Mouse (Mus musculus) right cerebral cortex, postnatal 14 days (tissue): ENCODE measurements around the gene Kdm4d.
"Not testable (repeated sequence)": the region's sequence is repeated elsewhere in the genome, so short reads cannot be mapped to it uniquely, and the experiment has no call there.

ENCODE experiments used
- DNase-seq: peaks from one replicate; pipeline ENCODE4 v3.0.0; 2022

Gene Kdm4d

DNA sequence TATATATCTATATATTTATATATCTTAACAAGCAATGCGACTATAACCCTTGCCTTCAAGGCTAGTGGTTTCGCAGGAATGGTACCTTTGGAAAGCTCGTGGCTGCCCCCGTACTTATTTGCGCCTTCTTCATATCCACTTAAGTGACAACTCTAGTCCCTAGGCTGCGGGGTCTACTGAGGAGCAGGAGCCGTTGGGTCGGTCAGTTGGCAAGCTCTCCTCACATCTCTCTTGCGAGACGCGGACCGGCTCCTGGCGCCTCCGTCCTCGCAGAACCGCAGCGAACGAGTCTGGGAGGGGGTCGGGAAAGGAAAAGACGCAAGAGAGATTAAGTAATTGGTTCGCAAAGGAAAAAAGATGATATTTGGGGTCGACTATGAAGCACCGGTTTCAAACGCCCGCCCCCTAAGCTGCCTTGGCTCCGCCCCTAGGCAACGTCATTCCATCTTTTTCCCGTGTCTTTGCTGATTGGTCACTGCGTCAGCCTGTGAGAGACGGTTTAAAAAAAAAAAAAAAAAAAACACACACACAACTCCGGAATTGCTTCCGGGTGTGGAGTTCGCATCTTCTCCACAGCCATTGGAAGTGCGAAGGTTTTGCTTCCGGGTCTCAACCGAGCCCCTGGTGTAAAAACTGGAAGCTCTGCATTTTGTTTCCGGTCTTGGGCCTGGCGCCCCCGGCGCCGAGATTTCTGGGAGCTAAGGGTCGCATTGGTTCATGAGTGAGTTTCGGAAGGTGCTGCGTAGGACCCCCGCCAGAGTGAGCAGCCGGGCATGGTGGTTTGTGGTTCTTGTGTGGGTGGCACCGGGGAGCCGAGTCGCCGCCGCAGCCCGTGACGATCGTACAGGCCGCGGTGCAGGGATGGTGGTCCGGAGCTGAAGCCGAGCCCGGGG, at the start of gene Kdm4d, which contains the start of gene Cwc15:
Gene Kdm4d (minus strand): TSS at position 460 of the 893 bp plus-strand sequence.
Gene Cwc15 (plus strand): TSS at position 595 of the 893 bp plus-strand sequence.
- peak; percentile 93 for DNase-seq

DNA sequence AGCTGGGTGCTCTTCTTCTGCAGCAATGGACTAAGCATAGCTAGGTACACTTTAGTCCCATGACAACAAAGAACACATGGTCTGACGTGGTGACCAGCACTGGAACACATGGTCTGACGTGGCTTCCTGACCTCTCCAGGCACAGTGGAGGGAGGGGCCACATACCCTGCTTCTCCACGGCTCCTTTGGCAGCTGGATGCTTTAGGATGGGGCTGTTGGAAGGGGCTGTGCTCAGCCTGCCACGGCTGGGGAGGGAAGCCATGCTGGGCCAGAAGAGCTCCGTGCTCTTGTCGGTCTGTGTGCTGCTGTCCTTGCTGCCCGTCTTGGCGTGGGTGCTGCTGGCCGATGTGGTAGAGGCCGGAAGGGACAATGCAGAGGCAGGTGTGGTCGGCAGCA, 48.1 kb upstream of the Kdm4d start:
- DNase-seq = no peak

DNA sequence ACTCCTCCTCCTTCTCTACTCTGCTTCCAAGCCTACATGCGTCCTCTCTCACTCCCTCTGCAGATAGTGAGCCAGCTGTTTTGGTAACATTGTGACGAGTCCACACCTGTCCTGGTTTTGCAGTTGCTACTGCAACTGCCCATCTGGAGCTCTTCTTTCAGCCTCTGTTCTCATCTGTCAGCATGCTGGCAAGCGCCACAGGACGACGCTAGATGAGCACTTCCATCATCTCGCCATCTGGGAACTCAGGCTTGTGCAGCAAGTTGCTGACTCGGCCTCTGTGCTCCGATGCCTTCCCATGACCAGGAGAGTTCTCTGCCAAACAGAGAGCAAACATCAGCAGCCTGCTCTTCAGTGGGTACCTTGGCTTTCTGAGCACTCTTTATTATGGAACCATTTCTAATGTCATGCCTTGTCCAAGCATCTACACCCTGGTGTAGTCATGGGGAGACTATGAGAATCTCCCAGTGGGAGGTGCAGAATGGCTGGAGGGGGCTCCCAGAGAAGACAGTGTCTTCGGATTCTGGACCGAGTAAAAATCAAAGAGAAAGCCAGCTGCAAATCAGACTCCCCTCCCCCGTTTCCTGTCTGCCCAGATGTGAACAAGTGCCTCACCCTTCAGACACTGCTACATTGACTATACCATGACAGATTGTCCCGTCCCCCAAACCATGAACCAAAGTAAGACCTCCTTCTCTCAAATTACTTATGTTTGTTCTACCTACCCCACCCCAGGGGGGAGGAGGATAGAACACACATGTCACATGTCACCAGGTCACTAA, 47.5 kb upstream of the Kdm4d start:
- DNase-seq = no peak

DNA sequence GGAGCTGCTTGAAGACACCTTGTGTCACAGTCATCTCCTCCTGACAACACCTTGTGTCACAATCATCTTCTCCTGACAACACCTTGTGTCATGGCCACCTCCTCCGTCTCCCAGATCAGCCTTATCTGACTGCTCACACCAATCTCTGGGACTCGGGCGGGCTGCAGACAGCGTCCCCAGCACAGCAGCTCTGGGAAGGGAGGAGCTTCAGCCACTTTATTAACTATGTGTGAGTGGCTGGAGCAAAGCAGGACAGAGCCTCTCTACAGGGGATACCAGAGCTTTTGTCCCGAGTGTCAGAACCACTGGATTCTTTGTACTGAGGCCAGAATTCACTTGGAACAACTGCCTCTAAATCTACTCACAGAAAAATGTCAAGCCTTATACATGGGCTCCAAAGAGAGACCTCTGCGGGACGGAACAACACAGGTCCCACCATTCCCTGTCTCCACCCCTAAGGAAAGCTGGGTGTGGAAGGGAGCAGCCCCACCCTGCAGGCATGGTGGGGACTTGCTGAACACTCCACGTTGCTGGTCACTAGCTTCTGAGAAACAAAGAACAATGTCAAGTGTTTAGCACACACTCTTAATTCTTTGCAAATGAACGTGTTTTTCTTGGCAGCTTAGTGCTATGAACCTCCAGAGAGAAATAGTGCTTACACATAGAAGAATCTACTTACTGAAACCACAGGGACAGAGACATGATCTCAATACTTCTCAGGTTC, 43.9 kb upstream of the Kdm4d start:
- no peak for DNase-seq

DNA sequence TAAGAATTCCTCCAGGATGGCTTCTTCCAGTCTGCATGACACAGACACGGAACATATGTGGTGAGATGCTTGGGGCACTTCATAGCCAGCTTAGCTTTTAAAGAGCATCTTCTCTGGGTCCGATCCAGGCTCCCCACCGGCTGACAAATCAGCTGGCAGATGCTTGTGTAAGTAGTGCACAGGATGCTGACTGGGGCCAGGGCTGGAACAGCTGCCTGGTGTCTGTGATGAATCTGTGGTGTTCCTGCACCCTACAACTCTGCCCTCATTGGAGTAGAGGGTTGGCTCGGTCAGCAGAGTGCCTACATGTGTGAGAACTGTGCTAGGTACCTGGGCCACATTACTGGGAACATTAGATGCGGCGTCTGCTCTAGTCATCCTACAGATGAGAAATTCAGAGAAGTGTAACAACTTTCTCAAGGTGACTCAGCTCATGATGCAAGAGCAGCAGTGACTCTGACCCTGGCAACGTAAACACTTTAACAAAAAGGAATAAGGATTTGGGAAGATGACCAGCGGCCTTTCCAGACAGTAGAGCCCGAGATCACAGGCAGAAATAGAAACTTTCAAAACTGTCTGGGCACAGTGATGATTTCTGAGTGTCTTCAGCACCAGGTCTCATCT, 34.7 kb upstream of the Kdm4d start:
- no peak for DNase-seq

DNA sequence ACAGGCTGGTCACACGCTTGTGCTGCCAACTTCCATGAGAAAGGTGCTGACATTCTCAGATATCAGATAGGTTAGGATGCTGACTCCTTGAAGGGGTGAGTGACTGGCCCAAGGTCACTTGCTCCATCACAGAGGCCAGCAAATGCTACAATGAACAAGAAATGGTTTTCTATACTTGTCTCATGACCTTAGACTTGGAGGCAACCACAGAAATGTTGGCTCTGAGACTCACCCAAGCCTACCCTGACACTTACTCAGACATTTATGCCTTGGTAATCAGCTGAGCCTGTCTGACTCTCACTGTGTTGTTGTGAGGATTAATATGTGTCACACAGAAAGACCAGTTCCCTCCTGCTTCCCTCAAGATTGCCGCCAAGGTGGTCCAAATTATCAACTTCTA, 33.4 kb upstream of the Kdm4d start:
- DNase-seq = no peak

DNA sequence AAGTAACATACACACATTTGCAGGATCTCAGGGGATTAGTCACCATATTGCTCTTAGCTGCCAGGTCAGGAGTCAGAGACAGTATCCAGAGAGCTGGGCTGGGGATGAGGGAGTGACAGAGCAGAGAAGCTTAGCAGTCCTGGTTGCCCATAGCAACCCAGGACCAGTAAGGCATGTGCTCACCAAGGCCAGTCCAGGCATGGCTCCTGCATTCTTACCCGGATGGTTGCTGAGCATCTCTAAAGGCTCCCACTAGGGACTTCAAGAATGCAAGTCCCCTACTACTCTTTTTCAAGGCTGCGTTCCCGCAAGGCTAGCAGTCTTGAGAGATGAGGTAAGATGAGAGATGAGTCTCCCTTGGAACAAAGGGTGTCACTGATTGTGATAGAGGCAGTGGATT, 32.0 kb upstream of the Kdm4d start:
- no peak for DNase-seq

DNA sequence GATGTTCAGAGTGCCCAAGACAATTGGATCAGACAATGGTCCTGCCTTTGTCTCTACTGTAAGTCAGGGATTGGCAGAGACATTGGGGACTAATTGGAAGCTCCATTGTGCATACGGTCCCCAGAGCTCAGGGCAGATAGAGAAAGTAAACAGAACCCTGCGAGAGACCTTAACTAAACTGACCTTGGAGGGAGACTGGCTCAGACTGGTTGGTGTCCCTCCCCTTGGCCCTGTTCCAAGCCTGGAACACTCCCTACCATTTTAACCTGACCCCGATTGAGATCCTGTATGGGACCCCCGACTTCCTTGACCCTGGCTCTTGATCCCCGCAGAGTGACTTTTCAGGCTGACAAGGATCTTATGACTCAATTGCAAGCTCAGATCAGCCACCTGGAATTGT, 29.7 kb upstream of the Kdm4d start:
- DNase-seq = no peak

DNA sequence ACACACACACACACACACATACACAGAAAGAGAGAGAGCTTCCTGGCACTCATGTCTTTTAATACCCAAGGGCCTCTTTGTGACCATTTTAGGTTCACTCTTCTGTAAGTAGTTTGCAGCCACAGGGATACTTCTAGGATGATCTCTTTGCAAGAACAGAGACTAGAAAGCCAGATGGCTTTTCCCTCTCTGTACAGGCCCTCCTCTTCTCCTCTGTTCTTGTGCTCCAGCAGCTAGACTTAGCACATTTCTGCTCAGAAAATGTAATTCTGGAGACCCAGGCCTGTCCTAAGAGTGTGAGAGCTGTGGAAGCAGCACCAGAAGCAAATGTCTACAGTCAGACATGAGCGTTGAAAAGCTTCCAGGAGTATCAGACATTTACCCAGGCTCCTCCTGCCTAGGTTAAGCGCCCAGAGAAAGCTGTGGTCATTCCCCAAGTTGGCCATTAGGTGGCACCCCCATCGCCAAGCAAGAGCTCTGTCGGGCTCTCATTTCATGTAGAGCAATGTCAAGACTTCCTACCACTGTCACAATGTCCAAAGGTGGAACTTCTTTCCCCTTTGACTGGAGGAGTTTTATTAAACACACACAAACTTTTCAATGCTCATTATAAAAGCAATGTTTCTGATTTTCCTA, 23.2 kb upstream of the Kdm4d start:
- DNase-seq = peak; percentile 68

DNA sequence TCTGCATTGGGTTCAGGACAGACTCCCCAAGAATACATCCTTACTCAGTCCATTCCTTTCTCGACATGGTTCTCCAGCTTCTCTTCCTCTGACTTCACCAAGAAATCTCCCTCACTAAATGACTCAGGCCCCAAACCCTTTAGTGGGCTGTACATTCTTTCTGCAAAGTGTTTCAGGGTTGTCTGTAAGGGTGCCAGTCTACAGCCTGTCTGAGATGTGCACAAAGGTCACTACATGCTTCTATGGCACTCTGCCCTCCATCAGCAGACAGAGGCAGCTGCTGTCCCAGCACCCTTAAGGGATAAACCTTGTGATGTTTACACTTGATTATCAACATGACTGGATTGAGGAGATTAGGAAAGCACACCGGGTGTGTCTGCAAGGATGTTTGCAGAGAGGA, 21.4 kb upstream of the Kdm4d start:
- DNase-seq = no peak

DNA sequence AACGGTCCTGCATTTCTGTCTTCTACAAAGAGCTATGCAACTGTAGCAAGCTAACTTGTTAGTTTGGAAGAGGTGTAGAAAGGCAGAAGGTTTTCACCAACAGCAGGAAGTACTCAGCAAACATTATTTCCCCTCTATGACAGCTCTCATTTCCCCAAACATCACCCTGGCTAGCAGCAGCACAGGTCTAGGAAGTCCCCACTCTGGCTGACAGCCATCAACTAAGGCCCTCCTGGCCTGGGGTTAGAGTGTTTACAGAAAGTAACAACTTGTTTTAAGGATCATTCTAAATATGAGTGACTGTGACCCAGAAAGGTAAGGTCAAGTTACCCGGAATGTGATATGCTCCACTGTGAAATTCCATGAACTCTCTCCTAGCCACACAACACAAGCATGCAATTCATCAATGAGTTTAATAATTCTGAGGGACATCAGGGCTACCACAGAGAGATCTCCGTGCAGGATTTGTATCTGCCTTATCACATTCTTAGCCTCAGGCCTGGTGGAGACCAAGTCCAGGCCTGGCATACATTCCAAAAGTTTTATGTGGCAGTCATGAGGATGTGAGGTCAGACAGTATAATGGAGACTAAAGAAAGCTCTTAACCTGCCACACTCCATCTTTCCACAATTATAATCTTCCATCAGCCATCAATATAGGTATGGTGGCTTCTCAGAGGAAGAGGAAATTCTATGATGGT, 20.8 kb upstream of the Kdm4d start:
- no peak for DNase-seq

DNA sequence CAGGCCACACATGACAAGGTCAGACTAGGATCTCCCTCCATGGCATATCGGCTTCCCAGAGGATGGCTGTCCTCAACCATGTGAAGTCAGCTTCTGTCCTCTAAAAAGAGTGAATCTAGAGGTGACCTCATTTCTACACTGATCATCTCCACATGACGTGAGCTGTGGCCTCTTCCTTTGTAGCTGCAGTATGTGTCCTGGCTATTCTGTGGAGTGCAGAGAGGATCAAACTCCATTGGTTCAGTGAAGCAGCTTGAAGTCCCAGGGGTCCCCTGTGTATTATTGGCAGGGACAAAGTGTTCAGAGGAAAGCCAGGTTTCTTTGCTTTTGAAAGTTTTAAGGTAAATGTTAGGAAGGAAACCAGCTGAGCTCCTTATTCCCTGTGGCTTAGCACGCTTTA, 17.8 kb upstream of the Kdm4d start:
- DNase-seq = no peak

DNA sequence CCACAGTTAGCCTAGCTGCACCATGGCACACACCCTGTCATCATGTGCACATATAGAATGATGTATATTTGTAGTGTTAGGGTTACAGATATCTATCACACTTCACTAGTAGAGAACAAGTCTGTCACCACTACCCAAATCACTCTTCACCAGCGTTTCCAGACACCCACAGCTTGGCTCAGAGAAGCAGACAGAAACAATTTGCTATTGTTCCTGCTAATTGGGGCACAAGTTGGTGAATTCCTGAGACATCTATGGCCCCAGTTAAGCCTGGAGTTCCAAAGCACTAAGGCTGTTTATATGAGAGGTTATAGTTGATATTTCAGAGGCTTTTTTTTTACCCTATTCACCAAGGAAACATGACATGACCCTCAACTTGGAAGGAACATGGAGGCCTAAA, 17.0 kb upstream of the Kdm4d start:
- DNase-seq = no peak

DNA sequence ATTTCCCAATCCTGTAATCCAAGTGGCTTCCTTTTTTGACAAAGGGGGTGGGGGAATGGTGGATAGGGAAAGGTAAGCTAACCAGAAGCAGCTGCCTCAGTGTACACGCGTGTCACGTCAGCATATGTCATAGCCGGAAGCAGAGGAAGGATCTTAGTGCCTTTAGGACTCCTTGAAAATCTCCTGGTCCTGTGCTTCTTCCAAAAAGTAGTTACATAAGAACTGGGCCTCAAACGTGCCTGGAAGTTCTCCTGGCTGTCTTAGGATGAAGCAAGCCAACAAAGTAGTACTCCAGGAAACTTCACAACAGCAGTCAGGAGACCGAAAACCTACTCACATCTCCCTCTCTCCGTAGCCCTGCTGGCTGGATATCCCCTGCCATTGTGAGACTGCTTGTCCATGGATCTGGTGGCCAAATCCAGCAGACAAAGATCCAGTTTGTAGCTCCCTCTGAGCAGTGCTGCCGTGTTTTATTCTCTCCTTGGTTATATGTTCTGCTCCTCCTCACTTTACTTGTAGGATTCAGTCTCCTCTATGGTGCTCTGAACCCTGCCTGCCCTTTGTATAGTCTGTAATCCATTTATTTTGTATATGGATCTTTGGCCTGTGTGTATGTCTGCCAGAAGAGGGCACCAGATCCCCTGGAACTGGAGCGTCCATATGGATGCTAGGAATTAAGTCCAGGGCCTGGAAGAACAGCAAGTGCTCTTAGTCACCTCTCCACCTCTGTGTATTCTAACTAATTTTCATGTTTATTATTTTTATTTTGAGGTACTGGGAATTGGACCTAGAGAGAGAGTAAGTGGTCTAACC, 12.6 kb upstream of the Kdm4d start:
- peak; percentile 30 for DNase-seq

DNA sequence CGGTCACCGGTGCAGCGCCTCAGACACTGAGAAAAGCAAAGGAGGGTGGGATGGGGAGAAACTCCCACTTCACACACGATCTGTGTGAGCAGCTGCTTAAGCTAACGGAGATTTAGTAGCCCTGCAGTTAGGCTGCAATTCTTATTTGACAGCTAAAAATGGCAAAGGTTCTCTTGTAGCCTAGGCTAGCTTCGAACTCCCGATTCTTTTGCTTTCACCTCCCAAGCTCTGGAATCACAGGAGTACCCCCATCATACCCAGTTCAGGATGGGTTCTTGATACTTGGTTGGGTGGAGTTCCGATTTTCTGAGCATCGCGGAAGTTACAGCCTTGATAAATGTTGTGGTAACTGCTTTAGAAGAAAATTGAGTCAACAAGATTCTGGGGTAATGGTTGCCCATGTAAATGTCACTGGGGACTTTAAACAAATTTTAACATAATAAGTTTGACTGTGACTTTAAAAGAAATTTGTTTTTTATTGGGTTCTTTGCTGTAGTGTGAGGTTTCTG, 688 bp upstream of the Kdm4d start:
- DNase-seq = no peak

DNA sequence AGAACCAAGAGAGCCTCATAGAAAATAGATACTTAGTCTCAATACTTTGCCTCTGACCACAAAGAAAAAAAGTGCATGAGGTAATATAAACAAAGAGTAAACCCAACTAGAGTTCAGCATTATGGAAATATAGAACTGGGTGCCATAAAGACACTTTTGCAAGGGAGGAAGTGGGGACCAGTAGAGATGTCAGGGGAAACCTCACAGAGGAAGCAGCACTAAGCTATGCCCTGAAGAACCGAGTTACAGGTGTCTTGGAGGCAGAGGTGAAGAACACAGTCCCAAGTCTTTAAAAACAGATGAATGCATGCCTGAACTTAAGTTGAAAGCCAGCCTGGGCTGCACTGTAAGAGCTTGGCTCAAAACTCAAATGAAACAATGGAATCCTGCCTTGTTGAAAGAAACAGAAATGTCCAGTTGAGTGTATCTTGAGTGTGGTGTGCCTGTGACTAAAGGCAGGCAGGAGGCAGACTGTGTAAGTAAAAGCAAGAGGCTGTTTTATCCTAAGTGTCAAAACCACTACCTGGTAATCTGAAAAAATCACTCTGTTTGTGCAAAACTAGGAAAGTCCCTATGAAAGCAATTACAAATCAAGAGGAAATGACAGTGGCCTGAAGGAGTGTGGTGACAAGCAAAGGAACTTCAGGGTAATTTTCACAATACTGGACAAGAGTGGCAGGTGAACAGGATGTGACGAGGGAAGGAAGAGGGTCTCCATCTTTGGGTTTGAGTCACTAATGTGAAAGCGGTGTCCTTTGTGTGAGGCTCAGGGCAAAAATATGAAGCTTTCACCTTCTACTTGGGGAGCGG, 1.2 kb downstream of the Kdm4d start:
- DNase-seq = no peak

DNA sequence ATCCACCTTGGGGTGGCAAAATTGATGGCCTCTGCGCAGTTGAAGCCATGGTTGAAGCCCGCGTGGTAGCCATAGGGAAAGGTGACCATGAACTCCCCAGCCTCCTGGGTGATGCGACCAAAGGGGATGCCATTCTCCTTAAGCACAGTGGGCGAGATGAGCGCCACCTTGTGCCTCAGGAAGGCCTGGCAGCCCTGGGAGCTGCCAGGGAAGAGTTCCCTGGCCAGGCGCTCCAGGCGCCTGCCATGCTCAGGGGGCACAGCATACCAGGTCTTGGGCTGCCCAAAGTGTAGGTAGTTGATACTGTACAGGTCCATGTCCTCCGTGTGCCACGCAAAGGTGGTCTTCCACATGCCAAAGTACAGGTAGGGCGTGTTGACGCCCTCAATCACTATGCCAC, 36.6 kb downstream of the Kdm4d start:
- DNase-seq = not testable (repeated sequence)

DNA sequence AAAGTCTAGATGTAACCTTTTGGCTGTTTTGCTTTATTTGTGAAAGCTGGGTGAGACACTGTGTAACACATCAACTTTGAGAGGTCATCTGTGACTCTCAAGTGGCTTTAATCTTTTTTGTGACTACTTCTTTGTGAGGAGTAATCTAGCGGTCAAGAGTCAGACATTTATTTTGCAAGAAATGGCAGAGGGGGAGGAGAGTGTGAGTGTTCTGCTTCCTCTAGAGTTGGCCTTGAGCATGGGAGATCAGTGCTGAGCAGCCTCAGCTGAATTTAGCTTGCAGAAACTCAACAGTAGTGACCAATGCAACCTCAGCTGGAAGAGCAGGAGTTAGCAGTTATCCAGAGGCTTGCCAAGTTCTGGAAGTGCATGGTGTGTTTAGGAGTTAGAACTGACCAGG, 37.7 kb downstream of the Kdm4d start:
- DNase-seq = not testable (repeated sequence)

DNA sequence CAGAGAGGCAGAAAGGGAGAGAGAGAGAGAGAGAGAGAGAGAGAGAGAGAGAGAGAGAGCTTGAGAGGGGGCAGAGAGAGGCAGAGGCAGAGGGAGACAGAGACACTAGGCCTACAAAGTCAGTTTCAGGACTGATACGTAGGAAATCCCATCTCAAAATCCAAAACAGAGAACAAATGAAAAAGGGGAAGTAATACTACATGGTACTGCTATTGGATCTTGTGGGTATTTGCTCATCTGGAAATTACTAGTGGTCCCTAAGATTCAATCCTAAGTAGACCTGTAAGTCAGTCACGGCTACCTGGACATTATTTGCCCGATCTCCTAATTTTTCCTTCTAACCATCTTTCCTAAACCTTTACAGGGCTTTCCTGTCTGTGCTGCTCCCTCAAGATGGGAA, 44.0 kb downstream of the Kdm4d start:
- DNase-seq = no peak

DNA sequence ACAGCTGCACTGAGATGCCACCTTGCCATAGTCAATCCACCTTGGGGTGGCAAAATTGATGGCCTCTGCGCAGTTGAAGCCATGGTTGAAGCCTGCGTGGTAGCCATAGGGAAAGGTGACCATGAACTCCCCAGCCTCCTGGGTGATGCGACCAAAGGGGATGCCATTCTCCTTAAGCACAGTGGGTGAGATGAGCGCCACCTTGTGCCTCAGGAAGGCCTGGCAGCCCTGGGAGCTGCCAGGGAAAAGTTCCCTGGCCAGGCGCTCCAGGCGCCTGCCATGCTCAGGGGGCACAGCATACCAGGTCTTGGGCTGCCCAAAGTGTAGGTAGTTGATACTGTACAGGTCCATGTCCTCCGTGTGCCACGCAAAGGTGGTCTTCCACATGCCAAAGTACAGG, 49.2 kb downstream of the Kdm4d start:
- not testable (repeated sequence) for DNase-seq
